Mouse (Mus musculus) lung, postnatal 0 days (tissue): ENCODE data around the gene Gpr176. TPM values are rescaled to one million over a fixed set of nuclear protein-coding genes. Genes with fewer than 3 reads are reported as not detected.
A peak's percentile ranks its signal among the peaks of the same experiment; 100 is the strongest.

Experiments used
- ATAC-seq: fragments of 200-750 bp; cut with Nextera tagmentation; 2 replicates; pipeline ENCODE4 v1.8.0; 2017; ENCODE audit warnings: moderate library complexity
- DNase-seq: peaks from one replicate; pipeline ENCODE4 v3.0.0-alpha.2; 2016; ENCODE audit warnings: low spot score
- H3K27ac ChIP-seq: fragments of 300-500 bp; sonication (generic); 2 replicates; pipeline ENCODE4 v1.5.1; 2014; ENCODE audit warnings: antibody characterized with exemption, mild to moderate bottlenecking, low read length, mixed read lengths
- H3K27me3 ChIP-seq: fragments of 300-500 bp; sonication (generic); replicated peaks from 2 replicates; pipeline ENCODE4 v1.6.1; 2014; ENCODE audit warnings: low read length, mixed read lengths; ENCODE audit not compliant: insufficient read depth
- H3K36me3 ChIP-seq: fragments of 300-500 bp; sonication (generic); 2 replicates; pipeline ENCODE4 v1.6.1; 2014; ENCODE audit warnings: low read length, mixed read lengths; ENCODE audit not compliant: insufficient read depth
- H3K4me1 ChIP-seq: fragments of 300-500 bp; sonication (generic); 2 replicates; pipeline ENCODE4 v1.6.1; 2014; ENCODE audit warnings: antibody characterized with exemption, low read depth, low read length, mixed read lengths; ENCODE audit not compliant: insufficient read depth
- H3K4me2 ChIP-seq: fragments of 300-500 bp; sonication (generic); replicated peaks from 2 replicates; pipeline ENCODE4 v1.6.1; 2014; ENCODE audit warnings: low read depth, mild to moderate bottlenecking, low read length, moderate library complexity, mixed read lengths
- H3K4me3 ChIP-seq: fragments of 300-500 bp; sonication (generic); 2 replicates; pipeline ENCODE4 v1.5.1; 2014; ENCODE audit warnings: low read depth, low read length
- H3K9ac ChIP-seq: fragments of 300-500 bp; sonication (generic); replicated peaks from 2 replicates; pipeline ENCODE4 v1.6.1; 2014; ENCODE audit warnings: low read depth, mild to moderate bottlenecking
- H3K9me3 ChIP-seq: fragments of 300-500 bp; sonication (generic); 2 replicates; pipeline ENCODE4 v1.6.1; 2016; ENCODE audit warnings: low read length, mixed read lengths
- CTCF ChIP-seq: IDR thresholded peaks from 2 replicates; pipeline ENCODE4 v1.5.1; 2016; ENCODE audit warnings: antibody characterized with exemption, mild to moderate bottlenecking
- EP300 ChIP-seq: IDR thresholded peaks from 2 replicates; pipeline ENCODE4 v1.6.1; 2016; ENCODE audit warnings: antibody characterized with exemption, mild to moderate bottlenecking, control low read depth
- WGBS: fragments of 180-500 bp; shearing (Covaris S2); extraction: QIAGEN DNeasy Blood & Tissue Kit; methylation state at CpG from one replicate; pipeline ENCODE4 v1.1.7; 2014; 5-methylcytosine and 5-hydroxymethylcytosine counted together
- microRNA-seq: library from miRNA; unstranded; fragments of <30 nt; microRNA quantifications from one replicate; pipeline ENCODE4, GENCODE M21; 2016
- polyA plus RNA-seq: library from polyadenylated mRNA; unstranded; fragments of >200 nt; fragmentation: Nextera tagmentation; extraction: Ambion mirVana; gene quantifications from 2 replicates; pipeline ENCODE4 v1.2.1, GENCODE M21; 2015

Gene Gpr176
- polyA plus RNA-seq, 1 experiment from 2014 or later = 0.26 TPM

GRCm38 (mm10) chr2:118245914-118246313 lies 127.3 kb downstream of the Gpr176 start:
- no peaks in the 10 kb centered on the region for H3K9me3 ChIP-seq
- H3K27me3 ChIP-seq = no peaks in the 10 kb centered on the region
- DNase-seq (peak; percentile 83), ATAC-seq (peak; percentile 65)
- H3K36me3 ChIP-seq = no peaks in the 10 kb centered on the region
- H3K4me1 ChIP-seq = no peaks in the 10 kb centered on the region
- TF ChIP-seq CTCF (peak; percentile 87), EP300 (no peak)
- H3K9ac ChIP-seq = no peak overlapping the region
- no peak overlapping the region for H3K4me3 ChIP-seq
- WGBS = 4% methylated on average over 10 of the region's 10 CpGs
- H3K4me2 ChIP-seq = no peak overlapping the region
- H3K27ac ChIP-seq = no peak overlapping the region

GRCm38 (mm10) chr2:118236196-118236595 lies 137.0 kb downstream of the Gpr176 start:
- H3K27ac ChIP-seq = no peak overlapping the region
- 75% methylated on average over 7 of the region's 7 CpGs for WGBS
- H3K36me3 ChIP-seq = no peaks in the 10 kb centered on the region
- ATAC-seq = no peak
- no peaks in the 10 kb centered on the region for H3K9me3 ChIP-seq
- H3K4me1 ChIP-seq = no peaks in the 10 kb centered on the region
- H3K27me3 ChIP-seq = no peaks in the 10 kb centered on the region
- H3K4me3 ChIP-seq = no peak overlapping the region
- no peak for DNase-seq
- no peak for TF ChIP-seq CTCF
- no peak for TF ChIP-seq EP300
- no peak overlapping the region for H3K4me2 ChIP-seq
- H3K9ac ChIP-seq = no peak overlapping the region

GRCm38 (mm10) chr2:118235614-118236013 lies 137.6 kb downstream of the Gpr176 start:
- 73% methylated on average over 3 of the region's 3 CpGs for WGBS

GRCm38 (mm10) chr2:118230544-118230943 lies 142.7 kb downstream of the Gpr176 start:
- Histone ChIP-seq H3K4me2 (no peak overlapping the region), H3K27ac (no peak overlapping the region), H3K27me3 (no peaks in the 10 kb centered on the region), H3K4me3 (no peak overlapping the region), H3K9me3 (no peaks in the 10 kb centered on the region), H3K4me1 (no peaks in the 10 kb centered on the region), H3K9ac (no peak overlapping the region), H3K36me3 (no peaks in the 10 kb centered on the region)
- peak; percentile 46 for DNase-seq
- TF ChIP-seq EP300 (no peak), CTCF (no peak)
- 22% methylated on average over 3 of the region's 3 CpGs for WGBS
- peak; percentile 87 for ATAC-seq

More at GRCm38 (mm10) chr2:118235614-118236013, 137.6 kb downstream of the Gpr176 start:
- no peak overlapping the region for H3K4me2 ChIP-seq
- TF ChIP-seq CTCF = no peak
- no peak for TF ChIP-seq EP300
- no peaks in the 10 kb centered on the region for H3K27me3 ChIP-seq
- no peaks in the 10 kb centered on the region for H3K9me3 ChIP-seq
- H3K36me3 ChIP-seq = no peaks in the 10 kb centered on the region
- no peaks in the 10 kb centered on the region for H3K4me1 ChIP-seq
- ATAC-seq = no peak
- no peak overlapping the region for H3K9ac ChIP-seq
- no peak overlapping the region for H3K4me3 ChIP-seq
- no peak for DNase-seq
- no peak overlapping the region for H3K27ac ChIP-seq

GRCm38 (mm10) chr2:118228486-118229079 lies 144.6 kb downstream of the Gpr176 start:
- TF ChIP-seq CTCF (no peak), EP300 (no peak)
- no peak for ATAC-seq
- no peaks in the 10 kb centered on the region for H3K36me3 ChIP-seq
- H3K9ac ChIP-seq = no peak overlapping the region
- no peak for DNase-seq
- no peak overlapping the region for H3K4me2 ChIP-seq
- H3K4me1 ChIP-seq = no peaks in the 10 kb centered on the region
- H3K27ac ChIP-seq = no peak overlapping the region
- no peaks in the 10 kb centered on the region for H3K9me3 ChIP-seq
- no peak overlapping the region for H3K4me3 ChIP-seq
- 85% methylated on average over 4 of the region's 4 CpGs for WGBS
- no peaks in the 10 kb centered on the region for H3K27me3 ChIP-seq

Small RNA genes within 50 kb of the gene (microRNA-seq; reads per million reads assigned to microRNA genes)
- not detected for gene Gm22800

Other genes starting within 250 kb of the Gpr176 start
- 2.3 and 3.1 TPM in 2 replicates for gene Fsip1, start 116.5 kb downstream of the Gpr176 start, polyA plus RNA-seq
- 5.2 and 6.2 TPM in 2 replicates for gene Eif2ak4, start 15.2 kb upstream of the Gpr176 start, polyA plus RNA-seq
- 275 and 277 TPM in 2 replicates for gene Srp14, start 106.3 kb upstream of the Gpr176 start, polyA plus RNA-seq
- 7.3 and 9.8 TPM in 2 replicates for gene Bmf, start 176.3 kb upstream of the Gpr176 start, polyA plus RNA-seq
- gene Bub1b, start 224.8 kb upstream of the Gpr176 start, polyA plus RNA-seq = 4.1 and 5.8 TPM in 2 replicates